Mouse (Mus musculus) kidney, embryonic 16.5 days (tissue): ENCODE measurements around the gene Ctc1. TPM values are rescaled to one million over a fixed set of nuclear protein-coding genes. Genes with fewer than 3 reads are reported as not detected.

Experiments used
- ATAC-seq: fragments of 200-750 bp; cut with Nextera tagmentation; 2 replicates; pipeline ENCODE4 v1.8.0; 2017; ENCODE audit warnings: moderate TSS enrichment; ENCODE audit not compliant: low FRiP score, low TSS enrichment
- H3K27ac ChIP-seq: fragments of 300-500 bp; sonication (generic); 2 replicates; pipeline ENCODE4 v1.5.1; 2014; ENCODE audit warnings: low read length
- H3K27me3 ChIP-seq: fragments of 300-500 bp; sonication (generic); 2 replicates; pipeline ENCODE4 v1.6.1; 2014; ENCODE audit warnings: low read length, control low read depth, mixed read lengths; ENCODE audit not compliant: insufficient read depth
- H3K36me3 ChIP-seq: fragments of 300-500 bp; sonication (generic); 2 replicates; pipeline ENCODE4 v1.6.1; 2014; ENCODE audit warnings: low read length, control low read depth, mixed read lengths; ENCODE audit not compliant: insufficient read depth
- H3K4me1 ChIP-seq: fragments of 300-500 bp; sonication (generic); 2 replicates; pipeline ENCODE4 v1.6.1; 2014; ENCODE audit warnings: low read length, control low read depth, mixed read lengths; ENCODE audit not compliant: insufficient read depth
- H3K4me2 ChIP-seq: fragments of 300-500 bp; sonication (generic); replicated peaks from 2 replicates; pipeline ENCODE4 v1.6.1; 2014; ENCODE audit warnings: low read depth, low read length
- H3K4me3 ChIP-seq: fragments of 300-500 bp; sonication (generic); 2 replicates; pipeline ENCODE4 v1.5.1; 2014; ENCODE audit warnings: mild to moderate bottlenecking, low read length
- H3K9ac ChIP-seq: fragments of 300-500 bp; sonication (generic); replicated peaks from 2 replicates; pipeline ENCODE4 v1.6.1; 2014; ENCODE audit warnings: low read length
- H3K9me3 ChIP-seq: fragments of 300-500 bp; sonication (generic); 2 replicates; pipeline ENCODE4 v1.6.1; 2016; ENCODE audit warnings: low read length, control low read depth
- WGBS: fragments of 180-500 bp; shearing (Covaris S2); extraction: QIAGEN DNeasy Blood & Tissue Kit; methylation state at CpG from one replicate; pipeline ENCODE4 v1.1.7; 2014; 5-methylcytosine and 5-hydroxymethylcytosine counted together
- polyA plus RNA-seq: library from polyadenylated mRNA; unstranded; fragments of >200 nt; fragmentation: Nextera tagmentation; extraction: Ambion mirVana; gene quantifications from 2 replicates; pipeline ENCODE4 v1.2.1, GENCODE M21; 2015

The Ctc1 gene
- polyA plus RNA-seq, 1 experiment from 2014 or later, result 64.1 TPM

DNA sequence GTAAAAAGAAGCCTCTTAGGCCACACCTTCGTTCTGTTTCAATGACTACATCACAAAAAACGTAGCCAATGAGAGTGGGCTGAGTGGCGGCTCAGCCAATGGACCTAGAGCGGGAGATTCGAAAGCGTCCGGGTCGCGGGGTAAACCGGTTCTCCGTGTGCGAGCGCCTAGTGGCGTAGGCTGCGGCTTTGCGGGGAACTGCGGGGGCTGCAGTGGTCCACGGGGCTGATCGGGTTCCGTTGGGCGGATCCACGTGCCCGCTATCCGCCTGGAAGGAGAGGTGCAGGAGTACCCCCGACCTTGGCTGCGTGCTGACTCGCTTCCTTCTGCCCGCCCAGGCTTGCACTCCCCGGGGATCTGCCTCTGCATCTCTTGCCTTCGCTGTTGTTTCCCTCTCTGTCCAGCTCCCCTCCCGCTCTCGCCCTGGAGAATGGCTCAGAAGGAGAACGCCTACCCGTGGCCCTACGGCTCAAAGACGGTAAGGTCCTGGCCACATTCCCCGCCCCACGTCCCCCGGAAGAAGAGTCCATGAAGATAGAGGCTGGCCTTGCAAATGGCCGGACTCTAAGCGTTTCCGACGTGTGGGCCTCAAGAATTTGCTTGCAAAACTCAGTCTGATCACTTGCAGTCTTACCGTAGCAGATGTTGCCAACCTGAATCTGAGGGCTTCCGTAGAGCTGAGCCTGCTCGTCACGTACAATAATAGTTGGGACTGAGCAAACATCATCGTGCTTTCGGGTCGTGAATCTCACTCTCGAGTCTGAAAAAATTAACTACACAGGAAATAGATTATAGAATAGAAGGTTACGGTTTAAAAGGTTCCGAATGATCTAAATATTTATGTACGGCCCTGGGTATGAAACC, 30.1 kb downstream of the Ctc1 start, which contains the start of gene Aurkb:
TSS of gene Aurkb (plus strand) at position 117 of the 864 bp plus-strand sequence.
- no peaks in the 10 kb centered on the region for H3K9me3 ChIP-seq
- H3K9ac ChIP-seq, result peak within 1 kb of the TSS; percentile 79
- peak within 1 kb of the TSS; percentile 83 for H3K4me3 ChIP-seq
- peaks cover 24% of the 10 kb centered on the region for H3K36me3 ChIP-seq
- 1% methylated on average over 52 of the region's 54 CpGs for WGBS
- peak within 1 kb of the TSS; percentile 85 for H3K27ac ChIP-seq
- no peaks in the 10 kb centered on the region for H3K27me3 ChIP-seq
- ATAC-seq, result peak; percentile 75
- peaks cover 18% of the 10 kb centered on the region for H3K4me1 ChIP-seq
- H3K4me2 ChIP-seq, result peak within 1 kb of the TSS; percentile 64

DNA sequence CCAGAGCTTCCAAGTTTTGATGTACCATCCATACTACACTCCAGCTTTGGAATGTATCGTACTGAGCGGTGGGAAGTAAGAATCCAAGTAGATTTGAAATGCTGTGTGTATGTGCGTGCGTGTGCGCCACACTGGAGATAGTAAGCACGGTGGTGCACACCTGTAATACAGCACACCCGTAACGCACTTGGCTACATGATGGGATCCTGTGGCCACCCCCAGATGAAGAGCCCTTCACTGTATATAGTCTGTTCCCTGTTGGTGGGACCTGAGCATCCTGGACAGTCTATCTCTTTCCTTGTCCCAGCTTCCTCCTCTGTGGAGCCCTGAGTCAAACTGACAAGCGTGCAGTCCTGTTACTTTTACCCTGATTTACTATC, 30.7 kb downstream of the Ctc1 start:
- H3K9me3 ChIP-seq, result no peaks in the 10 kb centered on the region
- WGBS, result 4% methylated on average over 9 of the region's 9 CpGs
- ATAC-seq, result no peak

DNA sequence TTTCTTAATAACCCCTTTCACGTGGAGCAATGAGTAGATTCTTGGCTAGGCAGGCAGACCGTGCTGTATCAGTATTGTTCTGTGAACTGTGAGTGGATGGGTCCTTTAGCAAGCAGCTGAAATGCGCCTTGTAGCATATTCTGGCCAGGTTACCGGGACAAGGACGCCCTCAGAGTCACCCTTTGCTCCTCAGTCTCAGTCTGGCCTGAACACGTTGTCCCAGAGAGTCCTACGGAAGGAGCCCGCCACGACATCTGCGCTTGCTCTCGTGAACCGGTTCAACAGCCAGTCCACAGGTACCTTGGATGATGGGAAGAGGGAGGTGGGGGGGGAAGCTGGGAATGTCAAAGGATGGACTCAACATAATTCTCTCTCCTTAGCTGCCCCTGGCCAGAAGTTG, 31.9 kb downstream of the Ctc1 start:
- peaks cover 18% of the 10 kb centered on the region for H3K4me1 ChIP-seq
- ATAC-seq, result no peak
- 0 out of 2 replicates have a peak overlapping the region, but pooled peaks have one; percentile 16 for H3K4me3 ChIP-seq
- WGBS, result 89% methylated on average over 12 of the region's 12 CpGs
- peak overlapping the region; percentile 15; the same call in 1 of the 2 replicates for H3K9ac ChIP-seq
- H3K4me2 ChIP-seq, result peak overlapping the region; percentile 64; the same call in 1 of the 2 replicates
- H3K9me3 ChIP-seq, result no peaks in the 10 kb centered on the region
- H3K27me3 ChIP-seq, result no peaks in the 10 kb centered on the region
- H3K36me3 ChIP-seq, result peaks cover 32% of the 10 kb centered on the region
- H3K27ac ChIP-seq, result no peak overlapping the region

More for the DNA sequence above, 30.7 kb downstream of the Ctc1 start:
- H3K4me1 ChIP-seq, result peaks cover 18% of the 10 kb centered on the region
- H3K36me3 ChIP-seq, result peaks cover 29% of the 10 kb centered on the region
- H3K27ac ChIP-seq, result peak overlapping the region; percentile 85
- peak overlapping the region; percentile 79 for H3K9ac ChIP-seq
- no peaks in the 10 kb centered on the region for H3K27me3 ChIP-seq
- peak overlapping the region; percentile 83 for H3K4me3 ChIP-seq
- H3K4me2 ChIP-seq, result peak overlapping the region; percentile 64

DNA sequence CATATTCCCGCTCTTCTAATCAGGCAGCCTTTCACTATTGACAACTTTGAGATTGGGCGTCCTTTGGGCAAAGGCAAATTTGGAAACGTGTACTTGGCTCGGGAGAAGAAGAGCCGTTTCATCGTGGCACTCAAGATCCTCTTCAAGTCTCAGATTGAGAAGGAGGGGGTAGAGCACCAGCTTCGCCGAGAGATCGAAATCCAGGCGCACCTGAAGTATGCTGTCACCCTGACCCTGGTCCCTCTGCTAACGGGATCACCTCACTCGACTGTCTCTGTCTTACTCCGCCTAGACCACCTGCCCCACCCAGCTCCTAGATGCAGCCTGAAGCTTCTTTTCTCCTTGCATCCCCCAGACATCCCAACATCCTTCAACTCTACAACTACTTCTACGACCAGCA, 32.4 kb downstream of the Ctc1 start:
- H3K36me3 ChIP-seq, result peaks cover 32% of the 10 kb centered on the region
- no peaks in the 10 kb centered on the region for H3K27me3 ChIP-seq
- no peak overlapping the region for H3K4me3 ChIP-seq
- H3K9me3 ChIP-seq, result no peaks in the 10 kb centered on the region
- peaks cover 18% of the 10 kb centered on the region for H3K4me1 ChIP-seq
- 89% methylated on average over 14 of the region's 14 CpGs for WGBS
- no peak for ATAC-seq
- H3K4me2 ChIP-seq, result no peak overlapping the region
- no peak overlapping the region for H3K27ac ChIP-seq
- H3K9ac ChIP-seq, result no peak overlapping the region

DNA sequence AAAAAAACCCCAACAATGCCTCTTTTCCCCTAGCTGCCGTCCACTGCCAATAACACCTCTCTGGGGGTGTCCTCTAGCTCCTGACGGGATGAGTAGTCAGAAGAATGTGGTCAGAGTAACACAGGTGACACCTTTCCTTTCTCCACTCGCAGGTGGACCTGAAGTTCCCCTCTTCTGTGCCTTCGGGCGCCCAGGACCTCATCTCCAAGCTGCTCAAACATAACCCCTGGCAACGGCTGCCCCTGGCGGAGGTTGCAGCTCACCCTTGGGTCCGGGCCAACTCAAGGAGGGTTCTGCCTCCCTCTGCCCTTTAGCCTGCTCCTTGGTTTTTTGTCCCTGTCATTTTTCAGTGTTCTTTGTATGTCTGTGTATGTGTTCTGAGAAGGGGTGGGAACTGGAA, 35.0 kb downstream of the Ctc1 start:
- ATAC-seq, result no peak
- Histone ChIP-seq H3K4me3 (no peak overlapping the region), H3K4me2 (no peak overlapping the region), H3K27me3 (no peaks in the 10 kb centered on the region), H3K4me1 (peaks cover 18% of the 10 kb centered on the region), H3K27ac (no peak overlapping the region), H3K9me3 (no peaks in the 10 kb centered on the region), H3K9ac (no peak overlapping the region), H3K36me3 (peaks cover 35% of the 10 kb centered on the region)
- 92% methylated on average over 8 of the region's 8 CpGs for WGBS

DNA sequence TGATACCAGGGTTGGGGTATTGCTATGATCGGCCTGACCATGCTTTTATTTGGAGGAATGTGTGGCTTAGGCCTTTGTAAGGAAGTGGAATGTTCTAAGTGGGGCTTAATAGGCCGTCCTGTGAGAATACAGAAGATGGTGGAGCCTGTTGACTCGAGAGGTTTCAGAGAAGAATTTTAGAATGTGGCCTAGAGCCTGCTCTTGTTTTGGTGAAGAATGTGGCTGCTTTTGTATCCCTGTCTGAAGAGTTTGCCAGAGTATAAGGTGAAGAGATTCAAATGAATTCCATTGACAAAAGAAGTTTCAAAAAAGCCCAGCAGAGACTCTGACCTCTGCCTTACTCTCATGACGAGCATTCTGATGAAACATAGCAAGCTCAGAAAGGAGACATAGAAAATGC, 36.1 kb downstream of the Ctc1 start:
- ATAC-seq, result no peak
- peaks cover 15% of the 10 kb centered on the region for H3K4me1 ChIP-seq
- H3K9ac ChIP-seq, result no peak overlapping the region
- no peak overlapping the region for H3K4me2 ChIP-seq
- H3K4me3 ChIP-seq, result no peak overlapping the region
- H3K9me3 ChIP-seq, result no peaks in the 10 kb centered on the region
- no peaks in the 10 kb centered on the region for H3K27me3 ChIP-seq
- H3K27ac ChIP-seq, result no peak overlapping the region
- WGBS, result 88% methylated on average over 4 of the region's 4 CpGs
- H3K36me3 ChIP-seq, result peaks cover 35% of the 10 kb centered on the region

DNA sequence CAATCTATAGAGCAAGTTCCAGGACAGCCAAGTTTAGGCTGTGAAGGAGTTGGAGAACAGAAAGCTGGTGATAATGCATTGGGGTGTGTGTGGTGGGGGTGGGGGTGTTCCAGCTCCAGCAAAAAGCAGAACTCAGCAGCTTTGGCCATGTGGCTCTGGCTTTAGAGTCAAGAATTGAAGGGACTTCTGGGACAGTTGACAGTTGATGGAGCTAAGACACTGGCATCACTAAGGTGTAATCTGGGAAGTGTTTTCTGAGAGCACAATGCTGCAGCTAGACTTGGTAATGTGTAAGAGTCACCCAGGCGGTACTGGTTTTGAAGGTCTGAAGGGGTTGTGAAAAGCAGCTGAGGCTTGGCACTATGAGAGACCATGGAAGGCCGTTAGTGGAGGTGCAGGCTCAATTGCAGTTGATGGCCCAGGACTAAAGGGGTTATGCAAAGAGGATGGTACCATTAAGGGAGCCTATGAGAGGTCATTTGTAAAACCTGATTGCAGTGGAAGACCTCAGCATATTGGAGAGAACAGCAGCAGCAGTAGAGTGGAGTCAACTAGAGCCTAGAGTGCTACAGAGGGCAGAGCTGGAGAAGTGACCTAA, 37.2 kb downstream of the Ctc1 start:
- Histone ChIP-seq H3K9me3 (no peaks in the 10 kb centered on the region), H3K4me2 (no peak overlapping the region), H3K27me3 (no peaks in the 10 kb centered on the region), H3K4me3 (no peak overlapping the region), H3K27ac (no peak overlapping the region), H3K36me3 (peaks cover 34% of the 10 kb centered on the region), H3K4me1 (peaks cover 7% of the 10 kb centered on the region; the same call in 1 of the 2 replicates), H3K9ac (no peak overlapping the region)
- WGBS, result 55% methylated on average over 2 of the region's 2 CpGs
- ATAC-seq, result no peak

DNA sequence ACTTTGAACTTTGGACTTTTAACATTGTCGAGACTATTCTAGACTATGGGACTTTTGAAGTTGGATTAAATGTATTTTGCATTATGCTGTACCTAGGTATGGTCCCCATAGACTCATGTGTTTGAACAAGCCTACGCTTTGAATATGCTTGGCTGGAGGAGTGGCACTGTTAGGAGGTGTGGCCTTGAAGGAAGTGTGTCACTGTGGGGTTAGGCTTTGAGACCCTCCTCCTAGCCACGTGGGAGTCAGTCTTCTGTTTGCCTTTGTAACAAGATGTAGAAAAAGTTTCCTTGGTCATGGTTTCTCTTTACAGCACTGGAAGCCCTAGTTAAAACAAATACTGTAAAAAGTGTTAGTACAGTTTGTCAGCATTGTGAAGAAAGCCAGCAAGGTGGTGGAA, 38.1 kb downstream of the Ctc1 start:
- peaks cover 14% of the 10 kb centered on the region for H3K4me1 ChIP-seq
- H3K9me3 ChIP-seq, result no peaks in the 10 kb centered on the region
- no peak overlapping the region for H3K27ac ChIP-seq
- ATAC-seq, result no peak
- H3K9ac ChIP-seq, result no peak overlapping the region
- no peak overlapping the region for H3K4me2 ChIP-seq
- no peaks in the 10 kb centered on the region for H3K27me3 ChIP-seq
- H3K4me3 ChIP-seq, result no peak overlapping the region
- 67% methylated on average over 3 of the region's 3 CpGs for WGBS
- peaks cover 24% of the 10 kb centered on the region for H3K36me3 ChIP-seq

DNA sequence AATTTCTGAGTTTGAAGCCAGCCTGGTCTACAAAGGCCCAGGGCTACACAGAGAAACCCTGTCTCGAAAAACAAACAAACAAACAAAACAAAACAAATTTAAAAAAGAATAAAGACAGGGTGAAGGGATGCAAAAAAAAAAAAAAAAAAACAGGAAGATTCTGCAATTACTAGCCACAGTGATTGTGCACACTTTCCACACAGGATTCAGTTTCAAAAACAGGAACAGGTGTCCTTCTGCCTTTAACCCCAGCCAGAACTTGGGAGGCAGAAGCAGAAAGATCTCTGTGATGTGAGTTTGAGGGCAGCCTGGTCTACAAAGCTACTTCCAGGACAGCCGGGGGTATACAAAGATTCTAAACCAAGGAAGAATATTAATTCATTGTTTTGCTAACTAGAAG, 42.6 kb downstream of the Ctc1 start:
- no peaks in the 10 kb centered on the region for H3K9me3 ChIP-seq
- H3K4me2 ChIP-seq, result peak overlapping the region; percentile 85
- H3K4me1 ChIP-seq, result peaks cover 23% of the 10 kb centered on the region
- no peak for ATAC-seq
- H3K27me3 ChIP-seq, result no peaks in the 10 kb centered on the region
- 0 out of 2 replicates have a peak, but pooled peaks cover 3% of the 10 kb centered on the region for H3K36me3 ChIP-seq
- WGBS, result 67% methylated on average over 2 of the region's 2 CpGs
- peak overlapping the region; percentile 71 for H3K9ac ChIP-seq
- peak overlapping the region; percentile 85 for H3K4me3 ChIP-seq
- H3K27ac ChIP-seq, result peak overlapping the region; percentile 88
